Mouse (Mus musculus): ENCODE measurements around the gene Ctxn2. TPM values are rescaled to one million over a fixed set of nuclear protein-coding genes. Genes with fewer than 3 reads are reported as not detected.

Gene Ctxn2
- polyA plus RNA-seq (2012; rRNA removed): not detected in 2 replicates

DNA sequence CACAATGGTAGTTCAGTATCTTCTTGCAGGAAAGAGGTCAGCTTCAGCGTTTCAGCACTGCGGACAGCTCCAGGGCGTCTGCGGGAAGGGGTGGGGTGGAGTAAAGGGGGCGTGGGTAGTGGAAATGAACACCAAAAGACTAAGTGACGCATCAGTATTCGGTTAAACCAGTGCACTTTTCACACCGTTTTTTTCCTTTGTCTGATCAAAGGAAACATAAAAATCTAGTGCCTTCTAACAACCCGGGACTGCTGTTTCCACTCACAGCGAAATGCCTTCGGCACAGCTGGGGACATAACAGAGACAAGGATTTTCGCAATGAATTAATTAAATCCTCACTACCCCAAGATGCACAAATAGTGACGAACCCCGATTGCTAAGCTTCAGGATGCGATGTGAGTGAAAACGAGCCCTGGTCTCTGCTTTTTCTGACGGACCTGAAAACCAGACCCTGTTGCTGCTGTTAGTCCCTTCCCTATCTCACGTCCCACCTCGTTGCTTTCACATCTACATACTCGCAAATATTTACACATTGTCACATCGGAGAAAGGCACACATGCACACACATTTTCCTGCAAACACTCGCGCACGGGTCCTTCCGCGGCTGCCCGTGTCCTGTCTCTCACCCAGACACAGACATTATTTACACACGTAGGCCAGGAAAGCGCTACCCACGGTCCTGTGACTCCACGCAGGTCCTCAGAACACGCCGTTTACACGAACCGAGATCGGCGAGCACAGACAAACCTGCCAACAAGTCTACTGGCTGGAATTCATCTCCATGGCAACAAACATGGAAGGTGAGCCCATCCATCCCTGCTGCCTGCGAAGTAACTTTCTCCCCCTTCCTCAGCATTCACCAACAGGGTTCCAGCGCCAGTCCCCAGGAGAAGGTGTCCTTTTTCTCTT lies at the start of gene Ctxn2:
Gene Ctxn2 (plus strand): TSS at position 790 of the 909 bp plus-strand sequence.

DNA sequence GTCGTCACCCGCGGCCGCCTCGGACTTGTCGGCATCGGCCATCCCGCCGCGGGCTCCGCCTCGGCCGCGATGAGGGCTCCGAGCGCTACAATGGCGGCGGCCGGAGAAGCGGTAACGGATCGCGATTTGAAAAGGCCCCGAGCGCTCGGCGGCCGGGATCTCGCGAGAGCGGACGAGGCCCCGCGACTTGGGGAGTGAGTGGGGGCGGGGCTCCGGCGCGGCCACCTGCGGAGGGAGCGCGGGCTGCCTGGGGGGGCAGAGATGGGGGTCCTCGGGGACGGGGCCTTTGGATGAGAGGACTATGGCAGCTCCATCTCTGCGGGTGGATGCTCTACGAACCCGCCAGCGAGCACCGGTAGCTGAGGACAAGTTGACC lies 13.0 kb upstream of the Ctxn2 start, which contains the start of gene Myef2:
Gene Myef2 (minus strand): TSS at position 185 of the 376 bp plus-strand sequence.

DNA sequence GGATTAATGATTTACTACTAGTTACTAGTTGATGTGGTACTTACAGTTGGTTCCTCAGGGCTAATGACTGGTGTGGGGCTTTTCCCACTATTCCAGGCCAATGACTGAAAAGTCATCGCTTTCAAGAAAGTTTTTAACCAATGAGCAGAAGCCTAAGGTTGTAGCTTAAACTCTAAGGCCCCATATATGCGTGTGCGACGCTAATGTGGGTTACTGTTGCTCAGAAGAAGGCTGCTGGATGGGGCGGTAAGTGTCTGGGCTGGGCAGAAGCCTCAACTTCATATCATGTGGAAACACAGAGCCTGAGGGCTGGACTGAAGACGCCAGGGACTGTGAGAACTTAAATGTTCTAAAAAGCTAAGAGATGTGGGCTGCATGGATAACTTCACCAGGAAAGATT lies 15.9 kb downstream of the Ctxn2 start, which contains the start of gene Slc12a1:
Gene Slc12a1 (plus strand): TSS at position 118 of the 400 bp plus-strand sequence.

Other genes starting within 250 kb of the Ctxn2 start
- 0.07 and 0.34 TPM in 2 replicates for gene Slc24a5, start 68.6 kb upstream of the Ctxn2 start, polyA plus RNA-seq (2012; rRNA removed)
- 3.6 and 5.0 TPM in 2 replicates for gene Myef2, start 13.0 kb upstream of the Ctxn2 start, polyA plus RNA-seq (2012; rRNA removed)
- gene Slc12a1, start 15.8 kb downstream of the Ctxn2 start, polyA plus RNA-seq (2012; rRNA removed): not detected in 2 replicates
- gene Dut, start 110.5 kb downstream of the Ctxn2 start, polyA plus RNA-seq (2012; rRNA removed): 25.3 and 29.1 TPM in 2 replicates

All from colon, adult 2 months (tissue).